Mouse (Mus musculus): Measurements from ENCODE around the gene Rsph3b.
"Not testable (repeated sequence)": the region's sequence is repeated elsewhere in the genome, so short reads cannot be mapped to it uniquely, and the experiment has no call there.

- not testable (repeated sequence) for TF ChIP-seq CTCF, POLR2A (IDR thresholded peaks at IDR 0.05; ENCODE audit: extremely low read depth, insufficient read depth, low read length)
These were observed 10.4 kb upstream of the Rsph3b start for GRCm38 (mm10) chr17:6958881-6959280.
